Mouse (Mus musculus) E14TG2a.4 (cell line): ENCODE data around the gene Ndufa4l2.

Experiments used
- CTCF ChIP-seq: conservative IDR thresholded peaks from 2 replicates; pipeline ENCODE4 v1.5.1; 2014; ENCODE audit warnings: low read length
- NANOG ChIP-seq: IDR thresholded peaks from 2 replicates; pipeline ENCODE4 v1.6.1; 2014; ENCODE audit warnings: borderline replicate concordance, low read length, mixed read lengths

DNA sequence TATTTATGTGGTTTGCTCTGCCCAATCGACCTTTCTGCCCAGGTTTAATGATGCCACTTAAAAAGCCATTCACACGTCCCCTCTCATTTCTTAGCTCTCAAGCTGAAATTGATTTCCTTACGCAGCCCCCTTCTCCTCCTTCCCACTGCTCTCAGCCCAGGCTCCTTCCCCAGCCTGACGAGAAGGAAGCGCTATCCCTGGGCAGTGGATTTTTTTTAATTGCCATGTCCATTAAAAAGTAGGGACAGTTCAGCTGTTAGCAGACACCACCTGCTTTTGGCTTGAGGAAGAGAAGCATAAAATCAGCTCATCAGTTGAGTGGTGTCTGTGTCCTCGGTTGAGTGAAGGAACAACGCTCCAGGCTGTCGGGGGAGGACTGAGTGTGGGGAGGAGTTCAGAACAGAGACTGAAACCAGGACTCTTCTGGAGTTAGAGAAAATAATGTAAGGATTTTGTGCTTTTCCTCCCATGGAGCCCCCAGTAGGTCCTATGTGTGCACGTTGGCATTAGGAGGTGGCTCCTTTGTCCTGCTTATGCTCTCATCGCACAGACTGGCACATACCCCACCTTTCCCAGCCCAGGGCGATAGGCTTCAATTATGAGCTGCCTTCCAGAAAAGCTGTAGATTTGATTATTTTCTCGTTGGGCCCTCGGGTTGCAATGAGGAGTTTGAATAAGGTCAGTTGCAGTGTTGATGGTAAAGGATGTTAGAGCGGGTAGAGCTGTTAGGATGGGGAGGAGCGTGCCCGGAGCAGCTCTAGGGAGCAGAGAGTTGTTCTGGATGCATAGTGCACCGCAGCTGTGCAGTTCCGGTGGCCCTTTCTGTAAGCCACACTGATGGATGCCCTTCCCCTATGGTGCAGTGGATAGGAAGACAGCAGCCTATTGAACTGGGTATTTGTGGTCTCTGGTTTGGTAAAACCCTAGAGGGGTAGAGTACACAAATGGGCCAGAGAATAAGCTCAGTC, 24.3 kb upstream of the Ndufa4l2 start:
- TF ChIP-seq CTCF (no peak), NANOG (no peak)
